Mouse (Mus musculus) CD8-positive naive resting alpha-beta T cell, adult 2 months (primary cell): ENCODE measurements around the gene Gm10644.

Source experiments
- DNase-seq, 2 experiments: peaks; one replicate each; pipeline ENCODE4 v3.0.0; 2022; ENCODE audit warnings: low read depth in 2 of 2, low spot score in 2 of 2

Gm10644 gene

GRCm38 (mm10) chr8:83937645-83938044 lies 17.4 kb downstream of the Gm10644 start:
- DNase-seq, result no peak

GRCm38 (mm10) chr8:83935435-83935834 lies 19.6 kb downstream of the Gm10644 start:
- no peak for DNase-seq

- DNase-seq, result no peak
Measured at GRCm38 (mm10) chr8:83934994-83935393, 20.0 kb downstream of the Gm10644 start.

GRCm38 (mm10) chr8:83934222-83934621 lies 20.8 kb downstream of the Gm10644 start:
- no peak for DNase-seq

- no peak for DNase-seq
Measured at GRCm38 (mm10) chr8:83926266-83926665, 28.7 kb downstream of the Gm10644 start.

- DNase-seq, result no peak
Measured at GRCm38 (mm10) chr8:83924585-83924984, 30.4 kb downstream of the Gm10644 start.

- no peak for DNase-seq
Measured at GRCm38 (mm10) chr8:83922727-83923126, 32.3 kb downstream of the Gm10644 start.

- DNase-seq, result peak; percentile 71 to 83
Measured at GRCm38 (mm10) chr8:83921558-83921957, 33.4 kb downstream of the Gm10644 start.

- no peak for DNase-seq
Measured at GRCm38 (mm10) chr8:83917566-83917965, 37.4 kb downstream of the Gm10644 start.

- no peak for DNase-seq
Measured at GRCm38 (mm10) chr8:83916015-83916414, 39.0 kb downstream of the Gm10644 start.

- DNase-seq, result no peak
Measured at GRCm38 (mm10) chr8:83914860-83915259, 40.1 kb downstream of the Gm10644 start.

- no peak for DNase-seq
Measured at GRCm38 (mm10) chr8:83914232-83914631, 40.8 kb downstream of the Gm10644 start.

GRCm38 (mm10) chr8:83911809-83912731 lies 42.9 kb downstream of the Gm10644 start:
- no peak for DNase-seq

GRCm38 (mm10) chr8:83909311-83909710 lies 45.7 kb downstream of the Gm10644 start:
- DNase-seq, result no peak

GRCm38 (mm10) chr8:83908583-83908982 lies 46.4 kb downstream of the Gm10644 start:
- no peak for DNase-seq

- peak in 1 of 2 experiments; percentile 36 for DNase-seq
Measured at GRCm38 (mm10) chr8:83902961-83903666, 51.9 kb downstream of the Gm10644 start.

- no peak for DNase-seq
Measured at GRCm38 (mm10) chr8:83901566-83902485, 53.2 kb downstream of the Gm10644 start.

GRCm38 (mm10) chr8:83900957-83901270 lies 54.1 kb downstream of the Gm10644 start:
- DNase-seq, result peak in 1 of 2 experiments; percentile 34

- no peak for DNase-seq
Measured at GRCm38 (mm10) chr8:83900266-83900956, 54.6 kb downstream of the Gm10644 start.

GRCm38 (mm10) chr8:83899363-83900252 lies 55.4 kb downstream of the Gm10644 start, which contains the start of gene Adgrl1:
Gene Adgrl1, plus strand, starts transcription at chr8:83900105.
- peak; percentile 62 to 79 for DNase-seq
